Mouse (Mus musculus) erythroblast, embryonic 14.5 days (primary cell): ENCODE results near the gene Grip2.

ENCODE experiments used
- GATA1 ChIP-seq: IDR thresholded peaks from 2 replicates; pipeline ENCODE4 v1.6.1; 2012; ENCODE audit warnings: low read length, inconsistent platforms, mixed read lengths
- TAL1 ChIP-seq: IDR thresholded peaks from 3 replicates; pipeline ENCODE4 v1.6.1; 2012; ENCODE audit warnings: low read length, inconsistent platforms, mixed read lengths

DNA sequence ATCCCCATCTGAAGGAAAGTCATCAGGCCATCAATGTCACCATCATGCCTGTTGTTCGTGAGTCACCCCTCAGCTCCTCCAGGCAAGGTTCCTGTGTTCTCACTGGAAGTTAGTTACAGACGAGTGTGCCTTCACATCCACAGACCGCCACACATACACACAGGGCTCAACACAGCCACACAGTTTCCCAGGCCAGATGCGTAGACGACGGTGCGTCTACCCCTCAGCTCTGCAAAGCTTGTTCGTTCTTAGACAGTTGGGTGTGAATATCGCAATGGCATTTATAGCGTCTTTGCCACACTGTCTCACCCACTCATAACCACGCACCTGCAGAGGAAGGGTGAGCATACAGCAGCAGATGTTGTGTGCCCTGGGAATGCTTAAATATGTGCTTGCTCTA is 38.6 kb upstream of the Grip2 start:
- TF ChIP-seq GATA1 = no peak
- TF ChIP-seq TAL1 = no peak
